Mouse (Mus musculus): Measurements from ENCODE around the gene Gps2. TPM values are rescaled to one million over a fixed set of nuclear protein-coding genes. Genes with fewer than 3 reads are reported as not detected.
A peak's percentile ranks its signal among the peaks of the same experiment; 100 is the strongest.
"Not testable (repeated sequence)": the region's sequence is repeated elsewhere in the genome, so short reads cannot be mapped to it uniquely, and the experiment has no call there.

Gene Gps2
- polyA plus RNA-seq, 1 experiment from 2014 or later = 62.4 TPM

GRCm38 (mm10) chr11:69950807-69951459, 37.2 kb downstream of the Gps2 start:
- no peaks in the 10 kb centered on the region for H3K36me3 ChIP-seq (ENCODE audit: control insufficient read depth, insufficient read depth, low read length)
- H3K27ac ChIP-seq (replicated peaks; ENCODE audit: low read depth, low read length) = no peak overlapping the region
- WGBS = 50% methylated on average over 4 of the region's 4 CpGs
- no peak overlapping the region for H3K9ac ChIP-seq (replicated peaks; ENCODE audit: low read length)
- H3K4me2 ChIP-seq (ENCODE audit: low read length) = no peak overlapping the region
- H3K9me3 ChIP-seq (ENCODE audit: control insufficient read depth, low read length) = no peaks in the 10 kb centered on the region
- peaks cover 9% of the 10 kb centered on the region for H3K4me1 ChIP-seq (ENCODE audit: control insufficient read depth, insufficient read depth, low read length)
- DNase-seq (peak; percentile 4), ATAC-seq (ENCODE audit: low FRiP score, low TSS enrichment) (no peak)
- no peak overlapping the region for H3K4me3 ChIP-seq (replicated peaks; ENCODE audit: low read depth, low read length)
- peaks cover 5% of the 10 kb centered on the region; the same call in 1 of the 2 replicates for H3K27me3 ChIP-seq (ENCODE audit: control insufficient read depth, insufficient read depth, low read length)

GRCm38 (mm10) chr11:69952274-69952673, 38.6 kb downstream of the Gps2 start:
- Histone ChIP-seq H3K4me1 (ENCODE audit: control insufficient read depth, insufficient read depth, low read length) (peaks cover 9% of the 10 kb centered on the region), H3K9ac (replicated peaks; ENCODE audit: low read length) (no peak overlapping the region), H3K27me3 (ENCODE audit: control insufficient read depth, insufficient read depth, low read length) (peaks cover 5% of the 10 kb centered on the region; the same call in 1 of the 2 replicates), H3K27ac (replicated peaks; ENCODE audit: low read depth, low read length) (no peak overlapping the region), H3K9me3 (ENCODE audit: control insufficient read depth, low read length) (no peaks in the 10 kb centered on the region), H3K4me3 (replicated peaks; ENCODE audit: low read depth, low read length) (no peak overlapping the region), H3K36me3 (ENCODE audit: control insufficient read depth, insufficient read depth, low read length) (no peaks in the 10 kb centered on the region), H3K4me2 (ENCODE audit: low read length) (no peak overlapping the region)
- 31% methylated on average over 1 of the region's 1 CpGs for WGBS
- ATAC-seq (ENCODE audit: low FRiP score, low TSS enrichment) (no peak), DNase-seq (no peak)

GRCm38 (mm10) chr11:69953267-69953915, 39.7 kb downstream of the Gps2 start:
- Histone ChIP-seq H3K36me3 (ENCODE audit: control insufficient read depth, insufficient read depth, low read length) (no peaks in the 10 kb centered on the region), H3K9me3 (ENCODE audit: control insufficient read depth, low read length) (no peaks in the 10 kb centered on the region), H3K27ac (replicated peaks; ENCODE audit: low read depth, low read length) (no peak overlapping the region), H3K4me1 (ENCODE audit: control insufficient read depth, insufficient read depth, low read length) (peaks cover 5% of the 10 kb centered on the region; the same call in 1 of the 2 replicates), H3K4me3 (replicated peaks; ENCODE audit: low read depth, low read length) (no peak overlapping the region), H3K27me3 (ENCODE audit: control insufficient read depth, insufficient read depth, low read length) (no peaks in the 10 kb centered on the region), H3K4me2 (ENCODE audit: low read length) (no peak overlapping the region), H3K9ac (replicated peaks; ENCODE audit: low read length) (no peak overlapping the region)
- WGBS = 68% methylated on average over 11 of the region's 11 CpGs
- ATAC-seq (ENCODE audit: low FRiP score, low TSS enrichment) (no peak), DNase-seq (no peak)

GRCm38 (mm10) chr11:69955618-69956017, 41.9 kb downstream of the Gps2 start:
- not testable (repeated sequence) for ATAC-seq (ENCODE audit: low FRiP score, low TSS enrichment); H3K4me1 ChIP-seq (ENCODE audit: control insufficient read depth, insufficient read depth, low read length); DNase-seq; H3K27me3 ChIP-seq (ENCODE audit: control insufficient read depth, insufficient read depth, low read length); H3K4me3 ChIP-seq (replicated peaks; ENCODE audit: low read depth, low read length); H3K9ac ChIP-seq (replicated peaks; ENCODE audit: low read length); H3K9me3 ChIP-seq (ENCODE audit: control insufficient read depth, low read length); H3K27ac ChIP-seq (replicated peaks; ENCODE audit: low read depth, low read length); H3K36me3 ChIP-seq (ENCODE audit: control insufficient read depth, insufficient read depth, low read length); H3K4me2 ChIP-seq (ENCODE audit: low read length)
- 80% methylated on average over 4 of the region's 4 CpGs for WGBS

- WGBS = 77% methylated on average over 1 of the region's 1 CpGs
- Histone ChIP-seq H3K9ac (replicated peaks; ENCODE audit: low read length) (no peak overlapping the region), H3K9me3 (ENCODE audit: control insufficient read depth, low read length) (no peaks in the 10 kb centered on the region), H3K4me2 (ENCODE audit: low read length) (no peak overlapping the region), H3K36me3 (ENCODE audit: control insufficient read depth, insufficient read depth, low read length) (no peaks in the 10 kb centered on the region), H3K4me3 (replicated peaks; ENCODE audit: low read depth, low read length) (no peak overlapping the region), H3K27ac (replicated peaks; ENCODE audit: low read depth, low read length) (no peak overlapping the region), H3K27me3 (ENCODE audit: control insufficient read depth, insufficient read depth, low read length) (no peaks in the 10 kb centered on the region), H3K4me1 (ENCODE audit: control insufficient read depth, insufficient read depth, low read length) (no peaks in the 10 kb centered on the region)
- DNase-seq = no peak
- no peak for ATAC-seq (ENCODE audit: low FRiP score, low TSS enrichment)
Observed at GRCm38 (mm10) chr11:69956218-69956617, 42.5 kb downstream of the Gps2 start.

- Histone ChIP-seq H3K27ac (replicated peaks; ENCODE audit: low read depth, low read length) (no peak overlapping the region), H3K4me3 (replicated peaks; ENCODE audit: low read depth, low read length) (no peak overlapping the region), H3K36me3 (ENCODE audit: control insufficient read depth, insufficient read depth, low read length) (no peaks in the 10 kb centered on the region), H3K9ac (replicated peaks; ENCODE audit: low read length) (no peak overlapping the region), H3K4me1 (ENCODE audit: control insufficient read depth, insufficient read depth, low read length) (no peaks in the 10 kb centered on the region), H3K27me3 (ENCODE audit: control insufficient read depth, insufficient read depth, low read length) (peaks cover 28% of the 10 kb centered on the region), H3K4me2 (ENCODE audit: low read length) (no peak overlapping the region), H3K9me3 (ENCODE audit: control insufficient read depth, low read length) (no peaks in the 10 kb centered on the region)
- no peak for ATAC-seq (ENCODE audit: low FRiP score, low TSS enrichment)
- DNase-seq = no peak
- 22% methylated on average over 5 of the region's 5 CpGs for WGBS
Observed at GRCm38 (mm10) chr11:69960616-69961015, 46.9 kb downstream of the Gps2 start.

- Histone ChIP-seq H3K27ac (replicated peaks; ENCODE audit: low read depth, low read length) (no peak overlapping the region), H3K4me3 (replicated peaks; ENCODE audit: low read depth, low read length) (no peak overlapping the region), H3K9ac (replicated peaks; ENCODE audit: low read length) (no peak overlapping the region), H3K4me2 (ENCODE audit: low read length) (no peak overlapping the region), H3K9me3 (ENCODE audit: control insufficient read depth, low read length) (no peaks in the 10 kb centered on the region), H3K4me1 (ENCODE audit: control insufficient read depth, insufficient read depth, low read length) (0 out of 2 replicates have a peak, but pooled peaks cover 4% of the 10 kb centered on the region), H3K36me3 (ENCODE audit: control insufficient read depth, insufficient read depth, low read length) (no peaks in the 10 kb centered on the region), H3K27me3 (ENCODE audit: control insufficient read depth, insufficient read depth, low read length) (peaks cover 40% of the 10 kb centered on the region)
- WGBS = 51% methylated on average over 5 of the region's 5 CpGs
- DNase-seq (no peak), ATAC-seq (ENCODE audit: low FRiP score, low TSS enrichment) (no peak)
Observed at GRCm38 (mm10) chr11:69961841-69962240, 48.2 kb downstream of the Gps2 start.

GRCm38 (mm10) chr11:69964650-69965270, 51.1 kb downstream of the Gps2 start, which contains the start of gene Cldn7:
Cldn7 (plus strand) TSS chr11:69964779.
- Histone ChIP-seq H3K4me3 (replicated peaks; ENCODE audit: low read depth, low read length) (0 out of 2 replicates have a peak within 1 kb of the TSS, but pooled peaks have one; percentile 7), H3K27me3 (ENCODE audit: control insufficient read depth, insufficient read depth, low read length) (peaks cover 55% of the 10 kb centered on the region), H3K27ac (replicated peaks; ENCODE audit: low read depth, low read length) (no peak within 1 kb of the TSS), H3K4me2 (ENCODE audit: low read length) (0 out of 2 replicates have a peak within 1 kb of the TSS, but pooled peaks have one; percentile 17), H3K4me1 (ENCODE audit: control insufficient read depth, insufficient read depth, low read length) (0 out of 2 replicates have a peak, but pooled peaks cover 5% of the 10 kb centered on the region), H3K36me3 (ENCODE audit: control insufficient read depth, insufficient read depth, low read length) (peaks cover 13% of the 10 kb centered on the region), H3K9ac (replicated peaks; ENCODE audit: low read length) (no peak within 1 kb of the TSS), H3K9me3 (ENCODE audit: control insufficient read depth, low read length) (no peaks in the 10 kb centered on the region)
- no peak for DNase-seq
- 11% methylated on average over 24 of the region's 24 CpGs for WGBS
- ATAC-seq (ENCODE audit: low FRiP score, low TSS enrichment) = no peak

Measured in midbrain, embryonic 14.5 days (tissue).